Mouse (Mus musculus) heart, embryonic 14.5 days (tissue): Measurements from ENCODE around the gene Smpd3. TPM values are rescaled to one million over a fixed set of nuclear protein-coding genes. Genes with fewer than 3 reads are reported as not detected.
"Not testable (repeated sequence)": the region's sequence is repeated elsewhere in the genome, so short reads cannot be mapped to it uniquely, and the experiment has no call there.

Source experiments
- ATAC-seq: fragments of 200-750 bp; cut with Nextera tagmentation; 2 replicates; pipeline ENCODE4 v1.8.0; 2017; ENCODE audit warnings: low read depth, moderate TSS enrichment; ENCODE audit not compliant: insufficient number of reproducible peaks, insufficient read depth, low FRiP score
- H3K27ac ChIP-seq, 2 experiments: fragments of 200-500 bp in 1 of 2; fragments of 300-500 bp in 1 of 2; sonication (generic) in 1 of 2; replicated peaks in 1 of 2; 2 replicates each; pipeline ENCODE4 v1.5.1; 2012 to 2014; ENCODE audit warnings: low read depth in 2 of 2, low read length in 2 of 2, control low read depth in 1 of 2, mild to moderate bottlenecking in 1 of 2, mixed read lengths in 1 of 2; ENCODE audit not compliant: control insufficient read depth in 1 of 2, insufficient read depth in 1 of 2
- H3K27me3 ChIP-seq: fragments of 300-500 bp; sonication (generic); 2 replicates; pipeline ENCODE4 v1.6.1; 2014; ENCODE audit warnings: mild to moderate bottlenecking, low read length, control low read depth; ENCODE audit not compliant: control insufficient read depth, insufficient read depth
- H3K36me3 ChIP-seq: fragments of 300-500 bp; sonication (generic); 2 replicates; pipeline ENCODE4 v1.6.1; 2014; ENCODE audit warnings: mild to moderate bottlenecking, control low read depth, low read length, mixed read lengths; ENCODE audit not compliant: control insufficient read depth, insufficient read depth
- H3K4me1 ChIP-seq, 2 experiments: fragments of 200-500 bp in 1 of 2; fragments of 300-500 bp in 1 of 2; sonication (generic) in 1 of 2; 2 replicates each; pipeline ENCODE4 v1.6.1; 2012 to 2014; ENCODE audit warnings: low read length in 2 of 2, control low read depth in 1 of 2, mixed read lengths in 1 of 2; ENCODE audit not compliant: control insufficient read depth in 2 of 2, insufficient read depth in 2 of 2
- H3K4me2 ChIP-seq: fragments of 300-500 bp; sonication (generic); 2 replicates; pipeline ENCODE4 v1.6.1; 2014; ENCODE audit warnings: mild to moderate bottlenecking, low read length
- H3K4me3 ChIP-seq, 2 experiments: fragments of 200-500 bp in 1 of 2; fragments of 300-500 bp in 1 of 2; sonication (generic) in 1 of 2; 2 replicates each; pipeline ENCODE4 v1.5.1; 2012 to 2014; ENCODE audit warnings: low read length in 2 of 2, mild to moderate bottlenecking in 2 of 2, control low read depth in 1 of 2, low read depth in 1 of 2, moderate library complexity in 1 of 2; ENCODE audit not compliant: control insufficient read depth in 1 of 2, insufficient read depth in 1 of 2
- H3K9ac ChIP-seq: fragments of 300-500 bp; sonication (generic); 2 replicates; pipeline ENCODE4 v1.6.1; 2014; ENCODE audit warnings: mild to moderate bottlenecking, low read length
- H3K9me3 ChIP-seq: fragments of 300-500 bp; sonication (generic); 2 replicates; pipeline ENCODE4 v1.6.1; 2016; ENCODE audit warnings: low read length, control low read depth; ENCODE audit not compliant: control insufficient read depth
- WGBS: fragments of 180-500 bp; shearing (Covaris S2); extraction: QIAGEN DNeasy Blood & Tissue Kit; methylation state at CpG from one replicate; pipeline ENCODE4 v1.1.7; 2014; 5-methylcytosine and 5-hydroxymethylcytosine counted together
- polyA plus RNA-seq: library from polyadenylated mRNA; unstranded; fragments of >200 nt; fragmentation: Nextera tagmentation; extraction: Ambion mirVana; gene quantifications from 2 replicates; pipeline ENCODE4 v1.2.1, GENCODE M21; 2014

Gene Smpd3
- polyA plus RNA-seq, 1 experiment from 2014 or later: 1.9 TPM

GRCm38 (mm10) chr8:106313120-106313737, 24.6 kb downstream of the Smpd3 start:
- Histone ChIP-seq H3K9me3 (no peaks in the 10 kb centered on the region; the same call in 1 of the 2 replicates), H3K4me1 (peaks cover 0 to 2% of the 10 kb centered on the region in 2 experiments; a peak in 1 of 4 replicates), H3K4me3 (no peak overlapping the region), H3K9ac (no peak overlapping the region), H3K27me3 (no peaks in the 10 kb centered on the region), H3K4me2 (no peak overlapping the region), H3K27ac (no peak overlapping the region), H3K36me3 (no peaks in the 10 kb centered on the region)
- no peak for ATAC-seq
- WGBS: 74% methylated on average over 6 of the region's 6 CpGs

- Histone ChIP-seq H3K27me3 (no peaks in the 10 kb centered on the region), H3K36me3 (no peaks in the 10 kb centered on the region), H3K9ac (no peak overlapping the region), H3K4me3 (no peak overlapping the region), H3K4me1 (peaks cover 0 to 4% of the 10 kb centered on the region in 2 experiments; a peak in 1 of 4 replicates), H3K27ac (no peak overlapping the region), H3K4me2 (no peak overlapping the region), H3K9me3 (no peaks in the 10 kb centered on the region; the same call in 1 of the 2 replicates)
- no peak for ATAC-seq
- WGBS: 88% methylated on average over 1 of the region's 1 CpGs
These were observed 25.8 kb downstream of the Smpd3 start for GRCm38 (mm10) chr8:106311967-106312366.

- no peak for ATAC-seq
- Histone ChIP-seq H3K36me3 (no peaks in the 10 kb centered on the region), H3K27ac (no peak overlapping the region), H3K4me1 (peaks cover 0 to 4% of the 10 kb centered on the region in 2 experiments; a peak in 1 of 4 replicates), H3K4me3 (no peak overlapping the region), H3K9ac (no peak overlapping the region), H3K27me3 (no peaks in the 10 kb centered on the region), H3K9me3 (no peaks in the 10 kb centered on the region; the same call in 1 of the 2 replicates), H3K4me2 (no peak overlapping the region)
- 80% methylated on average over 5 of the region's 5 CpGs for WGBS
These were observed 27.6 kb downstream of the Smpd3 start for GRCm38 (mm10) chr8:106310026-106310652.

- ATAC-seq: peak; percentile 57
- H3K36me3 ChIP-seq, H3K9ac ChIP-seq, H3K27me3 ChIP-seq, H3K4me3 ChIP-seq, H3K4me2 ChIP-seq, H3K9me3 ChIP-seq, H3K4me1 ChIP-seq: not testable (repeated sequence)
- H3K27ac ChIP-seq: 0 out of 4 replicates have a peak overlapping the region, but pooled peaks of 1 of the 2 experiments have one; percentile 33
- 43% methylated on average over 6 of the region's 6 CpGs for WGBS
These were observed 29.6 kb downstream of the Smpd3 start for GRCm38 (mm10) chr8:106308082-106308786.

- Histone ChIP-seq H3K36me3 (no peaks in the 10 kb centered on the region), H3K4me1 (peaks cover 0 to 5% of the 10 kb centered on the region in 2 experiments; a peak in 1 of 4 replicates), H3K27me3 (no peaks in the 10 kb centered on the region), H3K4me2 (no peak overlapping the region), H3K9ac (no peak overlapping the region), H3K4me3 (no peak overlapping the region), H3K27ac (no peak overlapping the region), H3K9me3 (no peaks in the 10 kb centered on the region; the same call in 1 of the 2 replicates)
- 77% methylated on average over 2 of the region's 2 CpGs for WGBS
- ATAC-seq: no peak
These were observed 30.2 kb downstream of the Smpd3 start for GRCm38 (mm10) chr8:106307586-106307985.

- H3K27me3 ChIP-seq, H3K27ac ChIP-seq, H3K36me3 ChIP-seq, ATAC-seq, H3K4me1 ChIP-seq, H3K9ac ChIP-seq, H3K4me3 ChIP-seq, H3K9me3 ChIP-seq, H3K4me2 ChIP-seq: not testable (repeated sequence)
- WGBS: 50% methylated on average over 2 of the region's 2 CpGs
These were observed 31.0 kb downstream of the Smpd3 start for GRCm38 (mm10) chr8:106306711-106307248.

- ATAC-seq: no peak
- Histone ChIP-seq H3K27me3 (no peaks in the 10 kb centered on the region), H3K9ac (no peak overlapping the region), H3K4me3 (no peak overlapping the region), H3K36me3 (no peaks in the 10 kb centered on the region), H3K4me2 (no peak overlapping the region), H3K9me3 (no peaks in the 10 kb centered on the region), H3K27ac (no peak overlapping the region), H3K4me1 (peaks cover under 1 to 5% of the 10 kb centered on the region in 2 experiments; a peak in 2 of 4 replicates)
- 71% methylated on average over 1 of the region's 1 CpGs for WGBS
These were observed 31.7 kb downstream of the Smpd3 start for GRCm38 (mm10) chr8:106306076-106306475.
